Mouse (Mus musculus): Measurements from ENCODE around the gene Gm49325. TPM values are rescaled to one million over a fixed set of nuclear protein-coding genes. Genes with fewer than 3 reads are reported as not detected.
A peak's percentile ranks its signal among the peaks of the same experiment; 100 is the strongest.

Gene Gm49325
- 3.0 and 3.5 TPM in 2 replicates for polyA plus RNA-seq (2014; fragmentation: Nextera tagmentation; extraction: Ambion mirVana)

GRCm38 (mm10) chr10:77605908-77606826 is at the start of gene Gm49325, which contains the start of gene Sumo3:
Gene Gm49325, plus strand, starts transcription at chr10:77606197.
Gene Sumo3, plus strand, starts transcription at chr10:77606097.
- peak; percentile 96 for DNase-seq
- WGBS, result under 1% methylated on average over 102 of the region's 119 CpGs
- no peaks in the 10 kb centered on the region for H3K9me3 ChIP-seq (ENCODE audit: low read depth, low read length)

GRCm38 (mm10) chr10:77556631-77557030 is 49.4 kb upstream of the Gm49325 start:
- Histone ChIP-seq H3K27me3 (ENCODE audit: insufficient read depth, low read length) (no peaks in the 10 kb centered on the region), H3K9me3 (ENCODE audit: low read depth, low read length) (no peaks in the 10 kb centered on the region), H3K4me2 (no peak overlapping the region), H3K27ac (ENCODE audit: low read depth) (no peak overlapping the region), H3K4me1 (ENCODE audit: insufficient read depth) (no peaks in the 10 kb centered on the region), H3K4me3 (ENCODE audit: low read depth, low read length) (no peak overlapping the region), H3K9ac (no peak overlapping the region), H3K36me3 (ENCODE audit: insufficient read depth) (no peaks in the 10 kb centered on the region)
- TF ChIP-seq CTCF (IDR thresholded peaks at IDR 0.05; ENCODE audit: low read depth), result no peak
- DNase-seq (no peak), ATAC-seq (ENCODE audit: insufficient read depth) (no peak)
- 85% methylated on average over 7 of the region's 7 CpGs for WGBS

More at GRCm38 (mm10) chr10:77605908-77606826, at the start of gene Gm49325, which contains the start of gene Sumo3:
- Histone ChIP-seq H3K4me3 (ENCODE audit: low read depth, low read length) (peak within 1 kb of the TSS; percentile 77), H3K9ac (peak within 1 kb of the TSS; percentile 81), H3K27me3 (ENCODE audit: insufficient read depth, low read length) (no peaks in the 10 kb centered on the region), H3K4me1 (ENCODE audit: insufficient read depth) (peaks cover 12% of the 10 kb centered on the region), H3K27ac (ENCODE audit: low read depth) (peak within 1 kb of the TSS; percentile 99), H3K4me2 (peak within 1 kb of the TSS; percentile 98), H3K36me3 (ENCODE audit: insufficient read depth) (peaks cover 17% of the 10 kb centered on the region)
- peak; percentile 85 for ATAC-seq (ENCODE audit: insufficient read depth)
- 0 out of 2 replicates have a peak, but pooled peaks have one; percentile 12 for TF ChIP-seq CTCF (IDR thresholded peaks at IDR 0.05; ENCODE audit: low read depth)

- Histone ChIP-seq H3K9ac (no peak overlapping the region), H3K4me2 (no peak overlapping the region), H3K27ac (ENCODE audit: low read depth) (no peak overlapping the region), H3K4me1 (ENCODE audit: insufficient read depth) (no peaks in the 10 kb centered on the region), H3K27me3 (ENCODE audit: insufficient read depth, low read length) (no peaks in the 10 kb centered on the region), H3K4me3 (ENCODE audit: low read depth, low read length) (no peak overlapping the region), H3K36me3 (ENCODE audit: insufficient read depth) (no peaks in the 10 kb centered on the region), H3K9me3 (ENCODE audit: low read depth, low read length) (no peaks in the 10 kb centered on the region)
- peak; percentile 26; the same call in 1 of the 2 replicates for TF ChIP-seq CTCF (IDR thresholded peaks at IDR 0.05; ENCODE audit: low read depth)
- ATAC-seq (ENCODE audit: insufficient read depth) (no peak), DNase-seq (no peak)
- 86% methylated on average over 4 of the region's 4 CpGs for WGBS
These were observed 48.4 kb upstream of the Gm49325 start for GRCm38 (mm10) chr10:77557641-77558040.

GRCm38 (mm10) chr10:77560090-77560489 is 45.9 kb upstream of the Gm49325 start:
- 76% methylated on average over 11 of the region's 11 CpGs for WGBS
- no peak overlapping the region for H3K27ac ChIP-seq (ENCODE audit: low read depth)
- no peak for TF ChIP-seq CTCF (IDR thresholded peaks at IDR 0.05; ENCODE audit: low read depth)

GRCm38 (mm10) chr10:77560830-77561229 is 45.2 kb upstream of the Gm49325 start:
- H3K4me1 ChIP-seq (ENCODE audit: insufficient read depth), result no peaks in the 10 kb centered on the region
- no peak overlapping the region for H3K4me3 ChIP-seq (ENCODE audit: low read depth, low read length)
- H3K27ac ChIP-seq (ENCODE audit: low read depth), result no peak overlapping the region
- DNase-seq (no peak), ATAC-seq (ENCODE audit: insufficient read depth) (no peak)
- no peaks in the 10 kb centered on the region for H3K36me3 ChIP-seq (ENCODE audit: insufficient read depth)
- H3K9me3 ChIP-seq (ENCODE audit: low read depth, low read length), result no peaks in the 10 kb centered on the region
- no peak overlapping the region for H3K4me2 ChIP-seq
- H3K9ac ChIP-seq, result no peak overlapping the region
- no peaks in the 10 kb centered on the region for H3K27me3 ChIP-seq (ENCODE audit: insufficient read depth, low read length)
- TF ChIP-seq CTCF (IDR thresholded peaks at IDR 0.05; ENCODE audit: low read depth), result no peak
- 69% methylated on average over 9 of the region's 9 CpGs for WGBS

More at GRCm38 (mm10) chr10:77560090-77560489, 45.9 kb upstream of the Gm49325 start:
- no peak for DNase-seq
- Histone ChIP-seq H3K9ac (no peak overlapping the region), H3K4me3 (ENCODE audit: low read depth, low read length) (no peak overlapping the region), H3K4me2 (no peak overlapping the region), H3K4me1 (ENCODE audit: insufficient read depth) (no peaks in the 10 kb centered on the region), H3K27me3 (ENCODE audit: insufficient read depth, low read length) (no peaks in the 10 kb centered on the region), H3K36me3 (ENCODE audit: insufficient read depth) (no peaks in the 10 kb centered on the region), H3K9me3 (ENCODE audit: low read depth, low read length) (no peaks in the 10 kb centered on the region)
- no peak for ATAC-seq (ENCODE audit: insufficient read depth)

DNA sequence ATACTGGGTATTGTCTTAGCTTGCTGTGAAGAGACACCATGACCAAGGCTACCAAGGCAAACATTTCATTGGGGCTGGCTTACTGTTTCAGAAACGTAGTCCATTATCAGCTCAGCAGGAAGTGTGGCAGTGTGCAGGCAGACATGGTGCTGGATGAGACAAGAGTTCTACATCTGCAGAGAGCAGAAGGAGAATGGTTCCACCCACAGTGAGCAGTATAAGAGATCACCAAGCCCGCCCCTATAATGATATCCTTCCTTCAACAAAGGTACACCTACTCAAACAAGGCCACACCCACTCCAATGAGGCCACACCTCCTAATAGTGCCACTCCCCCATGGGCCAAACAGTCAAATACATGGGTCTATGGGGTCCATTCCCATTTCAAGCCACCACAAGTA is 44.5 kb upstream of the Gm49325 start:
- Histone ChIP-seq H3K9me3 (ENCODE audit: low read depth, low read length) (no peaks in the 10 kb centered on the region), H3K4me3 (ENCODE audit: low read depth, low read length) (no peak overlapping the region), H3K9ac (no peak overlapping the region), H3K4me2 (no peak overlapping the region), H3K36me3 (ENCODE audit: insufficient read depth) (no peaks in the 10 kb centered on the region), H3K27me3 (ENCODE audit: insufficient read depth, low read length) (no peaks in the 10 kb centered on the region), H3K27ac (ENCODE audit: low read depth) (no peak overlapping the region), H3K4me1 (ENCODE audit: insufficient read depth) (no peaks in the 10 kb centered on the region)
- no peak for DNase-seq
- 53% methylated on average over 2 of the region's 2 CpGs for WGBS
- ATAC-seq (ENCODE audit: insufficient read depth), result no peak
- TF ChIP-seq CTCF (IDR thresholded peaks at IDR 0.05; ENCODE audit: low read depth), result no peak

DNA sequence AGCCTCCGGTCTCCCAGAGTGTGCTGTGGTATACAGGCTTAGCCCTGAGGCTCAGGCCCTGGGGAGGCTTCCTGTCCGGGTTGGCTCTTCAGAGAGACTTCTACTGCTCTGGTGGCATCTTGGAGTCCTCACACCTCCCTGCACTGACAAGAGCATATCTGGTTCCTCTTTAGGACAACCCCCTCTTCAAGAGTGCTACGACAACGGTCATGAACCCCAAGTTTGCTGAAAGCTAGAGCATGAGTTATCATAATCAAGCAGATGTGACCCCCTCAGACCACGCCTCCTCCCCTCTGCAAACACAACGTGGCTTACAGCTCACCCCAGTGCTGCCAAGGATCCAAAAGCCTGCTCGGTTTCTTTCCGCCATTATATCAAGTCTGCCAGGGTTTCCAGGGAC is 41.0 kb upstream of the Gm49325 start:
- ATAC-seq (ENCODE audit: insufficient read depth) (no peak), DNase-seq (no peak)
- no peak overlapping the region for H3K9ac ChIP-seq
- no peaks in the 10 kb centered on the region for H3K27me3 ChIP-seq (ENCODE audit: insufficient read depth, low read length)
- no peaks in the 10 kb centered on the region for H3K36me3 ChIP-seq (ENCODE audit: insufficient read depth)
- no peaks in the 10 kb centered on the region for H3K4me1 ChIP-seq (ENCODE audit: insufficient read depth)
- no peak overlapping the region for H3K4me2 ChIP-seq
- 70% methylated on average over 8 of the region's 8 CpGs for WGBS
- no peak for TF ChIP-seq CTCF (IDR thresholded peaks at IDR 0.05; ENCODE audit: low read depth)
- no peak overlapping the region for H3K4me3 ChIP-seq (ENCODE audit: low read depth, low read length)
- H3K27ac ChIP-seq (ENCODE audit: low read depth), result no peak overlapping the region
- no peaks in the 10 kb centered on the region for H3K9me3 ChIP-seq (ENCODE audit: low read depth, low read length)

Measured in lung, embryonic 14.5 days (tissue).